Mouse (Mus musculus) frontal cortex, adult 2 months (tissue): Measurements from ENCODE around the gene Mdm2. TPM values are rescaled to one million over a fixed set of nuclear protein-coding genes. Genes with fewer than 3 reads are reported as not detected.

ENCODE experiments used
- DNase-seq, 2 experiments: peaks; one replicate each; pipeline ENCODE4 v3.0.0; 2022; ENCODE audit warnings: low spot score in 1 of 2; ENCODE audit errors: extremely low spot score in 1 of 2
- polyA plus RNA-seq: library from polyadenylated mRNA; depleted of rRNA; stranded (reverse); fragments of >200 nt; gene quantifications from 2 replicates; pipeline ENCODE4 v1.2.3, GENCODE M21; 2012

The Mdm2 gene
- polyA plus RNA-seq, 1 experiment, result 74.5 TPM

- no peak for DNase-seq
These were observed 48.1 kb downstream of the Mdm2 start for GRCm38 (mm10) chr10:117662316-117663055.

- no peak for DNase-seq
These were observed 50.7 kb downstream of the Mdm2 start for GRCm38 (mm10) chr10:117659819-117660218.

DNA sequence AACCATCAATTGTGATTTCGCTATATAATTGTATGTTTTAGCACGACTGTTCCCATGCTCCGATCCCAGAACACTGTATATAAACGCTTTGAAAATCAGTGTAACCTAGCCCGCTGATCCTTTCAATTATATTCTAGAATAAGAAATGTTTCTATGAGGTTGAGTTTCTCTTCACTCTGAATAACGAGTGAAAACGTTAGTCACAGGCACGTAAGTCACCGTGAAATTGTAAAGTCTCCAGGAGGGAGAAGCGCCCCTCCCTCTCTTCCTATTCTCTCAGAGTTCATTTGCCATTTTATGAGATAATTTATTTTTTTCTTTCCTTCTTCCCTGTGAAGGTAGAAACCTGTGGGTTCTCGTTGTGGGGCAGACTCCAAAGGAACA is 51.1 kb downstream of the Mdm2 start:
- DNase-seq, result no peak

DNA sequence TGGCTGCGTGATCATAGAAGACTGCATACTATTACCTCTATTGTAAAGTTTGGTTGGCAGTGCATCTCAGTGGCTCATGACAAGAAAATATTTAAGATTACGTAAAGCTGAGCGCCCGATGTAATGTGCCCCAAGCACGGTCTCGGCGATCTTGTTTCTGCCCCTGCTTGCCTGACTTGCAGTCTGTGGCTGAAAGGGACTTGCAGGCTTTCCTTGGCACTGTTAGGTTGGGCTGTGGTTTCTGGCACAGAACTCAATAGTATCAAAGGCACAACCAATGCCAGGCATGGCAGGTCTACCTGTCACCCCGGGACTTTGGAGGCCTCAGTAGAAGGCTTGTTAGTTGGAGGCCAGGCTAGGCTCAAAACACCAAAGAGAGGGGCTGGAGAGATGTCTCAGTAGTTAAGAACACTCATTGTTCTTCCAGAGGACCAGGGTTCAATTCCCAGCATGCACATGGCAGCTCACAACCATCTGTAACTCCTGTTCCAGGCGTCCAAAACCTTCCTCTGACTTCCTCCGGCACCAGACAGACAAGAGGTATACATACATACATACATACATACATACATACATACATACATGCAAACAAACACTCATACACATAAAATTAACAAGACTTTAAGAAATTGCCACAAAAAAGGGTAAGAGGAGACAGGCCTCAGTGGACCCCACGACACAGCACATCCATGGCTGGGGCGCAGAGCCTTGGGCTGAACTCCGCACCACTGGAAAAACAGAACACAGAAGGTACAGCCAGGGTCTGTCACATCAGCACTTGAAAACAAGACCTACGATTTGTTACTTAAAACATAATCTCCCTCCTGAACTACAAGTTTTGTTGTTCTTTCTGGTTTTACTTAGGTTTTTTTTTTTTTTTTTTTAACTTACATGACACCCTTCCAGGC is 51.8 kb downstream of the Mdm2 start:
- DNase-seq, result no peak

DNA sequence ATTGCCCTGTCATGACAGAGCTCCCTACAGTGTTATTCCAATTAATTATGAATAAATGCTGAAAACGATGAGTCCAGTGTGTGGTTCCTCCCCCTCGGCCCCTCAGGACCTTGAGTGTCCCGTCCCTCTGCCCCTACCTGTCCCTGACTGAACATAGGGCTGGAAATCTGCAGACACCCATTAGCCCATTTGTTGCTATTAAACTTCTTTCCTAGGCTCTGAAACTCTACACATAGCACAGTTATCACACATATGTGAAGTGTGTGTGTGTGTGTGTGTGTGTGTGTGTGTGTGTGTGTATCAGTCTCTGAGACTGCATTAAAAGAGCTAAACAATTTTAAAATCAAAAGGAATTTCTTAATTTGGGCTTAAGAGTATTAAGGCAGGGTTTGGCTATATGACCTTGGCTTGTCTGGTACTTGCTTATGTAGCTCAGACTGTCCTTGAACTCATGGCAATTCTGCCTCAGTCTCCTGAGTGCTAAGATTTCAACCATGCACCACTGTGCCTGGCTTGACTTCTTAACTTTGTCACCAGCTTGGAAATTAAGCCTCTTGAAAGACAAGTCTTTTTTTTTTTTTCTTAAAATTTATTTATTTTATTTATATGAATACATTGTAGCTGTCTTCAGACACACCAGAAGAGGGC is 52.8 kb downstream of the Mdm2 start:
- no peak for DNase-seq

DNA sequence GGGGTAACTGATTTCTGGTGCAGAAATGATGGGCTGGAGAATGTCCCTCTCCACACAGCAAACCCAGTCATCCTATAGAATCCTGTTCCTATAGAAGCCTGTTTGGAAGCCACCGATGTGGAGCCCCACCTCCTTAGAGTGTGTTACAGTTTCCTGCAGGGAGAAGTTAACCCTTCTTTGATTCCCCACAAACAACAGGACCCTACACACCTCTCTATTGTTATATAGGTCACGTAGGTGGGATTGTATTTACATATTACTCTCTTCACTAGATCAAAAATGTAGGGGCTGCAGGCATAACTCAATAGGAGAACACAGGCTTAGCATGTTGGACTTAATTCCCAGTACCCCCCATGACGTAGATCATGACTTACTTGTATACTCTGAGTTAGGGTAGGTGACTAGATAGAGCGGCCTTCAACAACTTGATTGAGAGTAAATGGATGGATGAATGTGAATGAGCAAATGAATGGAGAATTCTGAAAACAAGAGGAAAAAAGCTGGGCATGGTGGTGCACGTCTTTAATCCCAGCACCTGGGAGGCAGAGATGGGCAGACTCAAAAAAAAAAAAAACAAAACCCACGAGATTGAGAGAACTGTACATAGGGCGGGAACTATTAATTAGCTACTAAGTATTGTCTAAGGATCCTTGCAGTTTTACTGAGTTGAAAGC is 53.4 kb downstream of the Mdm2 start:
- no peak for DNase-seq

GRCm38 (mm10) chr10:117656662-117656962 is 53.9 kb downstream of the Mdm2 start:
- no peak for DNase-seq

DNA sequence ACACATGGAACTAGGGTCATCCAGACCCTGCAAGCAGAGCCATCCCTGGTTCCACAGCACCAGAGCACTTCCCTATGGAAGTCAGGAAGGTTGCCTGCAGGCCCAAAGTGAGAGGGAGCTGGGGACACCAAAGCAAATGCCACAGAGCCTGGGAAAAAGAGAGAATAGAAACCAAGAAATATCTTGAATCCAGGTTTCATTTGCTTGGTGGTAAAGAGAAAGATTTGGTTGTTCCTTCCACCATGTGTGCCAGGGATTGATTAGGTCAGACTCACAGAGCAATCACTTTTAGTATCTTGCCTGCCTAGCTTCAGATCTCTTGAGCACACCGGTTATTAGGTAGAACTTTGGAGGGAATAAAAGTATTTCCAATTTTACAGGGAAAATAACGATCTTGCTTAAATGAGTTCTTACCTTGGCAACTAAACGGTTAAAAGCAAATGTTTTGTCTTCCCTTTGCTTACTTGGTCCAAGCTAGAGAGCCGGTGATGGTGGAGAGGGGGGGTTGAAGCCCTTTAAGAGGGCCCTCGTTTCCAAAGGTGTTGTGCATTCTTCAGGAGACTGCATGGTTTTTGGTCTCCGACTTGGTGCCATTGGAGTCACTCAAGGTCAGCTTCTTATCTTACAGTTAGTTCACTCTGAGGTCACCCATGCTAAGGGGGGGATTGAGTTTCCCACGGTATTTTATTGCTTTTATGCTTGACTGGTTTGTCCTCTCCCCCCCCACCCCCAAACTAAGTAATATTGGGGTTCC is 54.5 kb downstream of the Mdm2 start:
- DNase-seq, result no peak

- DNase-seq, result no peak
These were observed 55.1 kb downstream of the Mdm2 start for GRCm38 (mm10) chr10:117655460-117655859.

DNA sequence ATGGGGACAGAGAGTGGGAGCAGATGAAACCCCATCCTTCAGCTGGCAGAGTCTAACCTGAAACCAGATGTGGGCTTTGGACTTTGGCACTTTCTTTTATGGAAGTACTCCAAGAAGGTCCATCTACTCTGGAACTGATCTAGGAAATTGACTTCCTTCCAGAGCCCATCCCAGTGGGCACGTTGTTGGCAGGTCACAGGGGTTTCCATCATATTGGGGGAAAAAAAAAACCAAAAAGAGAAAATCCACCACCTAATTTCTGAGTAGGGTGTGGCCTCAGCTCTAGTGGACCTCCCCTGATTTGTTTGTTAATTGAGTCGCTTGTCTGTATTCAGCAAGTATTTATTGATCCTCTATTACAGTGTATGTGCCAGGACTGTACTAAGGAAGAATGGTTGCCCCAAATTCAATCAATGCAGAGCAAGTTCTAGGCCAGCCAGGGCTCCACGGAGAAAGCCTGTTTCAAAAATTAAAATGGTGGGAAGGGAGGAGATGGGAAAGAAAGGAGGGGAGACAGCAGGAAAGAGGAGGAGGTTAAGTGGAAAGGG is 55.9 kb downstream of the Mdm2 start:
- no peak for DNase-seq

DNA sequence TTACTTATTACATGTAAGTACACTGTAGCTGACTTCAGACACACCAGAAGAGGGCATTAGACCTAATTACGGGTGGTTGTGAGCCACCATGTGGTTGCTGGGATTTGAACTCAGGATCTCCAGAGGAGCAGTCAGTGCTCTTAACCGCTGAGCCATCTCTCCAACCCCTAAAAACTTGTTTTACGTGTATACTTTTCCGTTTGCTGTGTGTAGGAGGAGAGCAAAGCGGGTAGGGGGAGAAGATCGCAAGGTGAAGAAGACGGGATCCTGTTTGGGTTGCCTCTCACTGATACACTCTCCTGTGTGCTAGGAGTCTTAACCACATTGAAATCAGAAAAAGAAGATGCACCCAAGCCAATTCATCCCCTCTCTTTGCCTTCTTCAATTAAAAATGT is 56.8 kb downstream of the Mdm2 start:
- DNase-seq, result no peak

DNA sequence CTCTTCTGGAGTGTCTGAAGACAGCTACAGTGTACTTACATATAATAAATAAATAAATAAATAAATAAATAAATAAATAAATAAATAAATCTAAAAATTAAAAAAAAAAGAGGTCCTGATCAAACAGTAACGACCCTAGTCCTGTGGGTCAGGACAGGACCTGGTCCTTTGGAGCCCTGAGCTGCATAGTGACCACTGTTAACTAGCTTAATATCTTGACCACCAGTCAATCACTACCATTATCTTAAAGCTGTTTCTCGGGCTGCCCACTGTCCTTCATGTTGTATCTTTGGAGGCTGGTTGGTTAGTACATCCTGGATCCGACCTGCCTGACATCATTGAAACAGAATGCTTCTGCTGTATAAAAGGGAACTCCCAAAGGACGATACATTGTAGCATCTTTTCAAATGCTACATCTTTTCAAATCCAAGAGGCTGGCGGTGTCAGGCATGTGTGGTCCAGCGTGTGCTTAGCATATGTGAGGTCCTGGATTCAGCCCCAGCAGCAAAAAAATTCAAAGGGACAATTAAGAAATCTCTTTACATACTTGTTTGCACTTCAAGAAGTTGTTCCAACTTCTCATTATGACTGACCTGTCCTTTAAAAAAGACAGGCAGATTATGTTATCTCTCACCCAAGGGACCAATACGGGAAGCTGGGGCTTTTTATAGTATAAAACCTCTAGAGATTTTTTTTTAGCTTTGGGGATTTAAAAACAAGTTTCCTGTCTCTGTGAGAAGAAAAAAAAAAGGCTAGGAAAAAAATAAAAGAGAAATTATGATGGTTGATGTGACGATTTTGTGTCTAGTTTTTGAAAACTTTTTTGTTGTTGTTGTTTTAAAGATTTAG is 57.4 kb downstream of the Mdm2 start:
- no peak for DNase-seq

DNA sequence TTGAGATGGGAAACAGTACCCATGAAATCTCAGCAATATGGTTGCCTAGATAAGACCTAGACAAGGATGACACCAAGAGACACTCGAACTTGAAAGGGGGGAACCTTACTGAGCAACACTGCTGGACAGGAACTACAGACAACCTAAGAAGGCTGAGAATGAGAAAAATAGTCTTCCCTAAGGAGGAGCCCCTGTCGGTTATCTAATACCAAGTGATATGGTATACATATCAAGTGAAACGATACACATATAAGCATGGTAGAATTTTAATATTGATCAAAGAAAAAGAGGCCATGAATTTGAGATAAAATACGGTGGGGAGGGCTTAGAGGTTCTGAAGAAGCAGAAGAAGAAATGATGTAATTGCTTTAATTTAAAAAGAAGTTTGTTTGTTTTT is 58.2 kb downstream of the Mdm2 start:
- DNase-seq, result no peak

- DNase-seq, result no peak
These were observed 58.8 kb downstream of the Mdm2 start for GRCm38 (mm10) chr10:117651587-117652377.

GRCm38 (mm10) chr10:117650725-117651124 is 59.8 kb downstream of the Mdm2 start:
- no peak for DNase-seq

- DNase-seq, result no peak
These were observed 60.4 kb downstream of the Mdm2 start for GRCm38 (mm10) chr10:117650042-117650655.

GRCm38 (mm10) chr10:117649292-117650041 is 61.1 kb downstream of the Mdm2 start:
- no peak for DNase-seq
